Mouse (Mus musculus) myocyte (in vitro differentiated cells): ENCODE results near the gene Vwa5b1. TPM values are rescaled to one million over a fixed set of nuclear protein-coding genes. Genes with fewer than 3 reads are reported as not detected.

Experiments
- H3K27me3 ChIP-seq: one replicate; pipeline ENCODE4 v1.6.1; 2011; ENCODE audit not compliant: control insufficient read depth, insufficient read depth, insufficient read length
- H3K36me3 ChIP-seq: one replicate; pipeline ENCODE4 v1.6.1; 2011; ENCODE audit not compliant: control insufficient read depth, insufficient read depth
- H3K4me2 ChIP-seq: one replicate; pipeline ENCODE4 v1.6.1; 2011; ENCODE audit warnings: low read depth, control low read depth
- H3K4me3 ChIP-seq: one replicate; pipeline ENCODE4 v1.5.1; 2011; ENCODE audit warnings: mild to moderate bottlenecking, control low read depth, moderate library complexity
- H3K79me2 ChIP-seq: one replicate; pipeline ENCODE4 v1.6.1; 2011; ENCODE audit not compliant: control insufficient read depth, insufficient read depth
- H3ac ChIP-seq: one replicate; pipeline ENCODE4 v1.6.1; 2011; ENCODE audit not compliant: control insufficient read depth, insufficient read length
- CEBPB ChIP-seq: IDR thresholded peaks from 2 replicates; pipeline ENCODE4 v1.6.1; 2011; ENCODE audit warnings: mild to moderate bottlenecking, moderate library complexity; ENCODE audit not compliant: poor library complexity, insufficient read depth, severe bottlenecking
- E2F4 ChIP-seq: IDR thresholded peaks from one replicate; pipeline ENCODE4 v1.6.1; 2011; ENCODE audit warnings: mild to moderate bottlenecking, control low read depth, moderate library complexity; ENCODE audit not compliant: insufficient read depth
- MAX ChIP-seq: IDR thresholded peaks from one replicate; pipeline ENCODE4 v1.6.1; 2011; ENCODE audit warnings: low read depth, mild to moderate bottlenecking, control low read depth
- MYOD1 ChIP-seq, 3 experiments: IDR thresholded peaks; one replicate each; pipeline ENCODE4 v1.6.1; 2011; ENCODE audit warnings: control low read depth in 2 of 3, low read depth in 2 of 3, mild to moderate bottlenecking in 2 of 3, moderate library complexity in 1 of 3; ENCODE audit not compliant: insufficient read length in 2 of 3, control insufficient read depth in 1 of 3
- MYOG ChIP-seq, 3 experiments: IDR thresholded peaks; one replicate each; pipeline ENCODE4 v1.6.1; 2011; ENCODE audit warnings: control low read depth in 2 of 3, low read depth in 2 of 3, mild to moderate bottlenecking in 2 of 3; ENCODE audit not compliant: insufficient read length in 2 of 3, control insufficient read depth in 1 of 3, insufficient read depth in 1 of 3
- POLR2A ChIP-seq: IDR thresholded peaks from one replicate; pipeline ENCODE4 v1.6.1; 2011; ENCODE audit warnings: low read depth, mild to moderate bottlenecking, control low read depth, moderate library complexity; ENCODE audit not compliant: insufficient read length
- POLR2AphosphoS2 ChIP-seq: IDR thresholded peaks from one replicate; pipeline ENCODE4 v1.6.1; 2011; ENCODE audit warnings: low read depth, control low read depth; ENCODE audit not compliant: insufficient read length
- REST ChIP-seq: IDR thresholded peaks from one replicate; pipeline ENCODE4 v1.6.1; 2011; ENCODE audit warnings: mild to moderate bottlenecking, control low read depth, moderate library complexity; ENCODE audit not compliant: insufficient read depth, insufficient read length
- SRF ChIP-seq: IDR thresholded peaks from one replicate; pipeline ENCODE4 v1.6.1; 2011; ENCODE audit warnings: low read depth; ENCODE audit not compliant: control insufficient read depth, insufficient read length
- TCF12 ChIP-seq: IDR thresholded peaks from one replicate; pipeline ENCODE4 v1.6.1; 2011; ENCODE audit warnings: mild to moderate bottlenecking, control low read depth; ENCODE audit not compliant: poor library complexity, insufficient read depth, severe bottlenecking
- TCF3 ChIP-seq: IDR thresholded peaks from one replicate; pipeline ENCODE4 v1.6.1; 2011; ENCODE audit warnings: low read depth, control low read depth; ENCODE audit not compliant: insufficient read length
- USF1 ChIP-seq: IDR thresholded peaks from one replicate; pipeline ENCODE4 v1.6.1; 2011; ENCODE audit warnings: low read depth, mild to moderate bottlenecking, control low read depth, moderate library complexity
- polyA plus RNA-seq: library from polyadenylated mRNA; unstranded; fragments of >200 nt; fragmentation: generic; extraction: Trizol; gene quantifications from one replicate; pipeline ENCODE4 v1.2.1, GENCODE M21; 2012; ENCODE audit warnings: missing spikeins

Gene Vwa5b1
- polyA plus RNA-seq, 1 experiment: not detected

DNA sequence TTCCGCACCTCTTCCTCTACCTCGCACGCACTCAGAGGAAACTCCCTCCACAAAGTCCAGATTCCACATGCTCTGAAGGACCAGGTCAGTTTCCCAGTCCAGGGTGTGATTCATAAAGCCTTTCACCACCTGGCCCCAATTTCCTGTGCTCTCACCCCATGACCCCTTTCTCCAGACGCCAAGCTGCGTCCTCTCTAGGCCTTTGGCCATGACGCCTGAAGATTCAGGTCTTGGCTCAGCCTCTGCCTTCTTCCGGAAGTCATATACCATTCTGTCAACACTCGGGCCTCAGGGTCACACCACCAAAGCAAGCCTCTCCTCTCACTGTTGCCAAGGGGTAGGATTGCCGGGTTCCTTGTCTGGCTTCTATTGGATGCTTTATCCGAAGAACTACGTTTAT is 65.8 kb downstream of the Vwa5b1 start:
- Histone ChIP-seq H3K27me3 (peaks cover 42% of the 10 kb centered on the region), H3K36me3 (no peaks in the 10 kb centered on the region), H3K4me2 (no peak overlapping the region), H3K79me2 (no peaks in the 10 kb centered on the region), H3K4me3 (no peak overlapping the region), H3ac (no peak overlapping the region)
- TF ChIP-seq POLR2A: no peak
- TF ChIP-seq MAX: no peak
- no peak for TF ChIP-seq REST

DNA sequence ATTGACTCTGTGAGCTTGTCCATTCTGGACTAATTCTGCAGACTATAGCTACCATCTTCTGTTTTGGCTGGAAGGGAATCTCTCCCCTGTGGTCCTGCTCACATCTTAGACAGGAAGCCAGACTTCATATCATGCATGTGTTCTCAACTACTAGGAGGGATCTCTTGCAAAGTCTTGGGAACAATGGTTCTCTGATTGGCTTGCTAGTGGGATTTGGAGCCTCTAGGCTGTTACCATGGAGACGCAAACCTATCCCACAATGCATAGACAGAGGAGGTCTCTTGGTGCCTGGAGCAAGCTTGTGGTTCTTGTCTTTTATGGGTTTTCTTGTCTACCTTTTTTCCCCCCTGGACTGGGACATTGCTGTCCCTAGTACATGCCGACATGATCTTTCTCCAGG is 67.4 kb downstream of the Vwa5b1 start:
- TF ChIP-seq CEBPB (no peak), E2F4 (no peak), POLR2AphosphoS2 (no peak), MYOD1 (IDR thresholded peaks at IDR 0.05; ENCODE audit: control insufficient read depth in 1 of 3, insufficient read length in 2 of 3, low read depth in 2 of 3) (no peak), USF1 (no peak), MYOG (IDR thresholded peaks at IDR 0.05; ENCODE audit: control insufficient read depth in 1 of 3, insufficient read depth in 1 of 3, insufficient read length in 2 of 3, low read depth in 2 of 3) (no peak), SRF (no peak), TCF3 (no peak), POLR2A (no peak), MAX (no peak), TCF12 (no peak), REST (no peak)
- Histone ChIP-seq H3K36me3 (no peaks in the 10 kb centered on the region), H3K27me3 (peaks cover 58% of the 10 kb centered on the region), H3ac (no peak overlapping the region), H3K79me2 (no peaks in the 10 kb centered on the region), H3K4me3 (no peak overlapping the region), H3K4me2 (no peak overlapping the region)

DNA sequence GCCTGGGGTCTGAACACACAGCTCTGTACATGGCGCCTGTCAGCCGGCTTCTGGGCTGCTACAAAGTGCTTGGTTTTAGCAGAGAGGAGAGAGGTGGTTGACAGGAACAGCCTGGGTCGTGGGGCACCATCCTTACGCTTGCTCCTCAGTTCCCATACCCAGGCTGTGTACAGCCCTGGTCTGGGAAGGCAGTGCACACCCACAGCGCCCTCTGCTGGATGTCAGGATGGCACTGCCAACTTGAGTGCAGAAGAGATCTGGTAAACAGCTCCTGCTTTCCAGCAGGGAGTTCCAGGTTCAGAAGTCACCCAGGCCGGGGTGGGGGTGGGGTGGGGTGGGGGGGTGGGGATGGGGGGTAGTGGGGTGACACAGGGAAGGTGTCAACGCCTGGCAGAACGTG is 73.7 kb downstream of the Vwa5b1 start:
- Histone ChIP-seq H3K4me3 (no peak overlapping the region), H3K36me3 (no peaks in the 10 kb centered on the region), H3ac (no peak overlapping the region), H3K4me2 (no peak overlapping the region), H3K79me2 (no peaks in the 10 kb centered on the region), H3K27me3 (peaks cover 41% of the 10 kb centered on the region)
- TF ChIP-seq MYOG (IDR thresholded peaks at IDR 0.05; ENCODE audit: control insufficient read depth in 1 of 3, insufficient read depth in 1 of 3, insufficient read length in 2 of 3, low read depth in 2 of 3) (no peak), E2F4 (no peak), REST (no peak), SRF (no peak), TCF12 (no peak), POLR2AphosphoS2 (no peak), CEBPB (no peak), TCF3 (no peak), MAX (no peak)

DNA sequence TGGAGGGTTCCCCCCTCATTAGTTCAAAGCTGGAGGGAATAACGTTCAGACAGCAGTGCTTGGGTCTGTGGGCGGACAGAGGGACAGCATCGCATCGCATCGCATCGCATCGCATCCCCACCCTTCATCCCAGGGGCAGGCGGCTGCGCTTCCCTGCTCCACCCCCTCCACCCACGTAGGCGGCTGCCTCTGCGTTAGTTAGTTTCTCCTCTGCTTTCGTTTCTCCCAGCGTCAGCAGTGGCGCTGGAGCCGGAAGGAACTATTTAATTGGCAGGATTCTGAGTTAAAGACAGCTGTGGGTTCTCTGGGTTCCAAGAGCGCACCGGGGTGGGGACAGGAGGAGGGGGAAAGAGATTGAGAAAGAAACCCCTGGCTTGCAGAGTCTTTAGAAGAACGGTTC is 80.2 kb downstream of the Vwa5b1 start:
- TF ChIP-seq TCF3 (no peak), MAX (no peak), CEBPB (no peak), REST (no peak), MYOG (IDR thresholded peaks at IDR 0.05; ENCODE audit: control insufficient read depth in 1 of 3, insufficient read depth in 1 of 3, insufficient read length in 2 of 3, low read depth in 2 of 3) (no peak), E2F4 (no peak), POLR2AphosphoS2 (no peak)
- H3ac ChIP-seq: no peak overlapping the region
- peak overlapping the region; percentile 30 for H3K4me2 ChIP-seq
- no peaks in the 10 kb centered on the region for H3K36me3 ChIP-seq
- no peaks in the 10 kb centered on the region for H3K79me2 ChIP-seq
- peaks cover 26% of the 10 kb centered on the region for H3K27me3 ChIP-seq
- H3K4me3 ChIP-seq: no peak overlapping the region

DNA sequence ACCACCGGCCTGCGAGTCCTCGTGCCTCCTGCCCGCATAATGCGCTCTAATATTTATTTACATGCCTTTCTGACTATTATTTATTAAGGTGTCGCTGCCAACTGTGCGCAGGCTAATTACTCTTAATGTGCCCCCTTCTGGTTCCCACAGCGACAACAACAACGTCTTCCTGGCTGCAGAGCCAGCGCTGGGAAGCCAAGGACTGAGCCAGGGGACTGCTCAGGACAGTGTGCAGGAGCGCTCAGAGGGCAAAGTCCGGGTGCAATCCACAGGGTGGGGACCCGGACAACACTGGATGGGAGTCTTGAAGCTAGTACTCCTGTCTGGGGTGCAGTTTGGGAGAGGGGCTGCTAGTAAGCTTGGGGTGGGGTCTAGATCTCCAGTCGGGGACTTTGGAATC is 80.8 kb downstream of the Vwa5b1 start:
- Histone ChIP-seq H3K4me3 (no peak overlapping the region), H3K4me2 (no peak overlapping the region), H3K36me3 (no peaks in the 10 kb centered on the region), H3ac (no peak overlapping the region), H3K27me3 (peaks cover 22% of the 10 kb centered on the region), H3K79me2 (no peaks in the 10 kb centered on the region)
- no peak for TF ChIP-seq TCF3
- TF ChIP-seq CEBPB: no peak
- TF ChIP-seq TCF12: no peak
- TF ChIP-seq MYOD1 (IDR thresholded peaks at IDR 0.05; ENCODE audit: control insufficient read depth in 1 of 3, insufficient read length in 2 of 3, low read depth in 2 of 3): no peak
- no peak for TF ChIP-seq MAX

DNA sequence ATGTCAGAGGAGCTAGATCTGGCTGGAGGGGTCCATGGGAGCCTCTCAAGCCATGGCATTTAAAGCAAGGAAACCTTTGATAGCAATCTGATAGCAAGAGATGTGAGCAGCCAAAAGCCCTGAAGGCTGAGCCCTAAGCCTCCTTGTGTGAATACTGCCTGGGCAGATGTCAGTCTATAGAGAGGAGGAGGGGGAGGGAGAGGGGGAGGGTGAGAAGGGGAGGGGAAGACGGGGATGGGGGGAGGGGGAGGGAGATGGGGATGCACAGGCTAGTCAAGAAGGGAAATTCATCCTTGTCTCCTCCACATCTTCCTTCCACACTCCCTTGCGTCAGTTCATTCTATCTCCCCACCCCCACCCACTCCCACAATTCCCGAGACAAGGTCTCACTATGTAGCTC is 81.4 kb downstream of the Vwa5b1 start:
- no peak overlapping the region for H3ac ChIP-seq
- no peak overlapping the region for H3K4me2 ChIP-seq
- H3K36me3 ChIP-seq: no peaks in the 10 kb centered on the region
- peaks cover 16% of the 10 kb centered on the region for H3K27me3 ChIP-seq
- TF ChIP-seq SRF (no peak), POLR2A (no peak), MYOD1 (IDR thresholded peaks at IDR 0.05; ENCODE audit: control insufficient read depth in 1 of 3, insufficient read length in 2 of 3, low read depth in 2 of 3) (no peak), POLR2AphosphoS2 (no peak), TCF3 (no peak), USF1 (no peak), CEBPB (no peak), MAX (no peak), E2F4 (no peak), TCF12 (no peak), REST (no peak), MYOG (IDR thresholded peaks at IDR 0.05; ENCODE audit: control insufficient read depth in 1 of 3, insufficient read depth in 1 of 3, insufficient read length in 2 of 3, low read depth in 2 of 3) (no peak)
- H3K4me3 ChIP-seq: no peak overlapping the region
- H3K79me2 ChIP-seq: no peaks in the 10 kb centered on the region
